Mouse (Mus musculus) CH12.LX (cell line): ENCODE measurements at regions not wholly inside any gene's neighbourhood (a gene's known extent, or its start where the extent isn't known, plus 50 kb on each side); places are given as distances from the start of the nearest gene placed in this dataset.

Source experiments
- DNase-seq: peaks from one replicate; pipeline ENCODE4 v3.0.0-alpha.2; 2013; ENCODE audit errors: extremely low read depth
- H3K27ac ChIP-seq: 2 replicates; pipeline ENCODE4 v1.5.1; 2012; ENCODE audit warnings: low read depth, mild to moderate bottlenecking, control low read depth, moderate library complexity; ENCODE audit not compliant: insufficient read depth
- H3K27me3 ChIP-seq: replicated peaks from 2 replicates; pipeline ENCODE3; 2012; ENCODE audit warnings: inconsistent platforms
- H3K36me3 ChIP-seq, 2 experiments: replicated peaks in 1 of 2; 2 replicates each; pipeline versions ENCODE3 to v1.6.1; 2012; ENCODE audit warnings: inconsistent platforms in 1 of 2, low read length in 1 of 2, mild to moderate bottlenecking in 1 of 2, mixed read lengths in 1 of 2, moderate library complexity in 1 of 2; ENCODE audit not compliant: control insufficient read depth in 1 of 2, insufficient read depth in 1 of 2
- H3K4me1 ChIP-seq, 2 experiments: 2 replicates each; pipeline ENCODE4 v1.6.1; 2012; ENCODE audit warnings: inconsistent platforms in 1 of 2, moderate library complexity in 1 of 2; ENCODE audit not compliant: insufficient read depth in 2 of 2, control insufficient read depth in 1 of 2
- H3K4me2 ChIP-seq: 2 replicates; pipeline ENCODE4 v1.6.1; 2012; ENCODE audit warnings: low read depth, mild to moderate bottlenecking, control low read depth; ENCODE audit not compliant: poor library complexity, insufficient read depth, severe bottlenecking
- H3K4me3 ChIP-seq, 3 experiments: fragments of 150-350 bp in 1 of 3; sonication (generic) in 1 of 3; replicated peaks in 1 of 3; 2 replicates each; pipeline versions ENCODE3 to v1.5.1; 2011 to 2012; ENCODE audit warnings: low read depth in 2 of 3, low read length in 2 of 3, mild to moderate bottlenecking in 2 of 3, moderate library complexity in 2 of 3, control low read depth in 1 of 3, improper control_type of control experiment in 1 of 3, inconsistent platforms in 1 of 3, mixed read lengths in 1 of 3; ENCODE audit not compliant: poor library complexity in 1 of 3
- H3K79me2 ChIP-seq: replicated peaks from 2 replicates; pipeline ENCODE4 v1.6.1; 2012; ENCODE audit warnings: mild to moderate bottlenecking, moderate library complexity; ENCODE audit not compliant: control insufficient read depth, poor library complexity, insufficient read depth, severe bottlenecking; ENCODE audit errors: extremely low read depth
- H3K9ac ChIP-seq: 2 replicates; pipeline ENCODE4 v1.6.1; 2012; ENCODE audit warnings: low read depth, mild to moderate bottlenecking, control low read depth, moderate library complexity; ENCODE audit not compliant: insufficient read depth
- H3K9me3 ChIP-seq: replicated peaks from 2 replicates; pipeline ENCODE3; 2012; ENCODE audit warnings: low read length, inconsistent platforms, mixed read lengths
- BHLHE40 ChIP-seq: IDR thresholded peaks from 2 replicates; pipeline ENCODE4 v1.6.1; 2011; ENCODE audit warnings: mild to moderate bottlenecking, low read depth, low read length, improper control_type of control experiment
- CTCF ChIP-seq, 2 experiments: IDR thresholded peaks in 1 of 2; conservative IDR thresholded peaks in 1 of 2; 2 replicates each; pipeline ENCODE4 v1.5.1; 2011 to 2012; ENCODE audit warnings: low read depth in 2 of 2, low read length in 2 of 2, improper control_type of control experiment in 1 of 2, inconsistent platforms in 1 of 2, mild to moderate bottlenecking in 1 of 2, moderate library complexity in 1 of 2
- E2F4 ChIP-seq: IDR thresholded peaks from 2 replicates; pipeline ENCODE4 v1.6.1; 2011; ENCODE audit warnings: low read depth, low read length, improper control_type of control experiment; ENCODE audit not compliant: insufficient replicate concordance
- ELF1 ChIP-seq: IDR thresholded peaks from 2 replicates; pipeline ENCODE4 v1.6.1; 2014; ENCODE audit warnings: low read depth, mild to moderate bottlenecking, inconsistent platforms, low read length, improper control_type of control experiment
- EP300 ChIP-seq: IDR thresholded peaks from 2 replicates; pipeline ENCODE4 v1.6.1; 2011; ENCODE audit warnings: low read length, improper control_type of control experiment
- ETS1 ChIP-seq: conservative IDR thresholded peaks from 2 replicates; pipeline ENCODE4 v1.6.1; 2012; ENCODE audit warnings: low read depth, mild to moderate bottlenecking, inconsistent platforms, low read length, improper control_type of control experiment, moderate library complexity
- GABPA ChIP-seq: IDR thresholded peaks from 2 replicates; pipeline ENCODE4 v1.6.1; 2012; ENCODE audit warnings: low read depth, low read length, improper control_type of control experiment, inconsistent platforms; ENCODE audit not compliant: insufficient replicate concordance
- JUND ChIP-seq: conservative IDR thresholded peaks from 2 replicates; pipeline ENCODE4 v1.6.1; 2011; ENCODE audit warnings: low read depth, low read length, improper control_type of control experiment
- KAT2A ChIP-seq: IDR thresholded peaks from 2 replicates; pipeline ENCODE4 v1.6.1; 2012; ENCODE audit warnings: low read length, improper control_type of control experiment, inconsistent platforms; ENCODE audit not compliant: insufficient replicate concordance
- MAFK ChIP-seq: IDR thresholded peaks from 2 replicates; pipeline ENCODE4 v1.6.1; 2011; ENCODE audit warnings: low read length, improper control_type of control experiment; ENCODE audit not compliant: insufficient replicate concordance
- MAX ChIP-seq: IDR thresholded peaks from 2 replicates; pipeline ENCODE4 v1.6.1; 2011; ENCODE audit warnings: low read length, improper control_type of control experiment
- MEF2A ChIP-seq: IDR thresholded peaks from 2 replicates; pipeline ENCODE4 v1.6.1; 2014; ENCODE audit warnings: low read depth, mild to moderate bottlenecking, inconsistent platforms, low read length, improper control_type of control experiment, borderline replicate concordance
- NRF1 ChIP-seq: IDR thresholded peaks from 2 replicates; pipeline ENCODE4 v1.6.1; 2014; ENCODE audit warnings: low read depth, mild to moderate bottlenecking, inconsistent platforms, low read length, improper control_type of control experiment, moderate library complexity
- PAX5 ChIP-seq: IDR thresholded peaks from 2 replicates; pipeline ENCODE4 v1.6.1; 2012; ENCODE audit warnings: low read length, inconsistent platforms, mixed read lengths
- POLR2A ChIP-seq: IDR thresholded peaks from 2 replicates; pipeline ENCODE4 v1.6.1; 2011; ENCODE audit warnings: low read depth, mild to moderate bottlenecking, improper control_type of control experiment, low read length
- POLR2AphosphoS2 ChIP-seq: IDR thresholded peaks from 2 replicates; pipeline ENCODE4 v1.6.1; 2011; ENCODE audit warnings: low read depth, low read length, improper control_type of control experiment
- SIN3A ChIP-seq: IDR thresholded peaks from 2 replicates; pipeline ENCODE4 v1.6.1; 2012; ENCODE audit warnings: low read length, improper control_type of control experiment, inconsistent platforms
- SMC3 ChIP-seq: IDR thresholded peaks from 2 replicates; pipeline ENCODE4 v1.6.1; 2011; ENCODE audit warnings: low read depth, low read length, improper control_type of control experiment
- TBP ChIP-seq: conservative IDR thresholded peaks from 2 replicates; pipeline ENCODE4 v1.6.1; 2011; ENCODE audit warnings: low read depth, low read length, improper control_type of control experiment
- USF1 ChIP-seq: IDR thresholded peaks from 2 replicates; pipeline ENCODE4 v1.6.1; 2014; ENCODE audit warnings: low read depth, mild to moderate bottlenecking, inconsistent platforms, low read length, improper control_type of control experiment
- USF2 ChIP-seq: conservative IDR thresholded peaks from 2 replicates; pipeline ENCODE4 v1.6.1; 2011; ENCODE audit warnings: low read depth, low read length, improper control_type of control experiment
- ZKSCAN1 ChIP-seq: IDR thresholded peaks from 2 replicates; pipeline ENCODE4 v1.6.1; 2012; ENCODE audit warnings: low read depth, inconsistent platforms, low read length, improper control_type of control experiment, borderline replicate concordance
- dilution Hi-C: fragments of 300-500 bp; cut with MboI; formaldehyde crosslinking; loops from 2 replicates; pipeline ENCODE4 v1.14.3; 2020; ENCODE audit warnings: low sequenced_read_pairs; ENCODE audit not compliant: extremely low pct_unique_long_range_greater_than_20kb, extremely low pct_ligation_motif_present
- in situ Hi-C: fragments of 300-500 bp; cut with MboI; formaldehyde crosslinking; loops from 3 replicates; pipeline ENCODE4 v1.14.3; 2019; ENCODE audit warnings: low sequenced_read_pairs, low pct_ligation_motif_present, low pct_unique_long_range_greater_than_20kb, mixed read lengths

GRCm38 (mm10) chr17:62171532-62171931 lies 709.6 kb downstream of the Efna5 start:
- H3K27me3 ChIP-seq: no peaks in the 10 kb centered on the region
- DNase-seq: no peak
- H3K79me2 ChIP-seq: no peaks in the 10 kb centered on the region
- TF ChIP-seq TBP (no peak), USF1 (no peak), GABPA (no peak), ETS1 (no peak), SMC3 (no peak), ZKSCAN1 (no peak)
- no peaks in the 10 kb centered on the region for H3K36me3 ChIP-seq
- in situ Hi-C loops: no loop called here
- no peaks in the 10 kb centered on the region for H3K4me1 ChIP-seq
- H3K9ac ChIP-seq: no peak overlapping the region
- dilution Hi-C loops: no loop called here
- H3K4me3 ChIP-seq: no peak overlapping the region
- H3K27ac ChIP-seq: no peak overlapping the region
- peaks cover 18% of the 10 kb centered on the region for H3K9me3 ChIP-seq
- no peak overlapping the region for H3K4me2 ChIP-seq

GRCm38 (mm10) chr17:62161457-62161856 lies 719.7 kb downstream of the Efna5 start:
- Histone ChIP-seq H3K4me1 (no peaks in the 10 kb centered on the region), H3K4me2 (no peak overlapping the region), H3K4me3 (no peak overlapping the region), H3K27ac (no peak overlapping the region), H3K36me3 (no peaks in the 10 kb centered on the region), H3K9ac (no peak overlapping the region), H3K27me3 (no peaks in the 10 kb centered on the region), H3K79me2 (no peaks in the 10 kb centered on the region), H3K9me3 (peaks cover 21% of the 10 kb centered on the region)
- TF ChIP-seq USF2 (no peak), E2F4 (no peak), BHLHE40 (no peak), JUND (no peak), POLR2A (no peak), POLR2AphosphoS2 (no peak), NRF1 (no peak), CTCF (conservative IDR thresholded peaks at IDR 0.05 in 1 of 2, IDR thresholded peaks at IDR 0.05 in 1 of 2; ENCODE audit: low read depth in 2 of 2, low read length in 2 of 2) (no peak), MAFK (no peak), ELF1 (no peak), PAX5 (no peak), EP300 (no peak), KAT2A (no peak), MEF2A (no peak), MAX (no peak), SIN3A (no peak)
- dilution Hi-C loops (no loop called here), in situ Hi-C loops (no loop called here)
- DNase-seq: no peak
